Mouse (Mus musculus): Measurements from ENCODE around the gene Gm20388. TPM values are rescaled to one million over a fixed set of nuclear protein-coding genes. Genes with fewer than 3 reads are reported as not detected.

Gm20388 gene
- polyA plus RNA-seq, 1 experiment: 0.36 TPM

- H3K36me3 ChIP-seq (ENCODE audit: control insufficient read depth): no peaks in the 10 kb centered on the region
- H3K27me3 ChIP-seq (ENCODE audit: control insufficient read depth): peaks cover 80% of the 10 kb centered on the region
- peaks cover 3% of the 10 kb centered on the region for H3K4me1 ChIP-seq (ENCODE audit: control insufficient read depth)
- no peak for TF ChIP-seq GATA1 (IDR thresholded peaks at IDR 0.05; ENCODE audit: low read length)
- H3K4me3 ChIP-seq (replicated peaks): no peak overlapping the region
- H3K9me3 ChIP-seq (ENCODE audit: control insufficient read depth, low read length): peaks cover 5% of the 10 kb centered on the region; the same call in 1 of the 2 replicates
Measured at GRCm38 (mm10) chr8:120230081-120230480, 319.4 kb downstream of the Gm20388 start.

DNA sequence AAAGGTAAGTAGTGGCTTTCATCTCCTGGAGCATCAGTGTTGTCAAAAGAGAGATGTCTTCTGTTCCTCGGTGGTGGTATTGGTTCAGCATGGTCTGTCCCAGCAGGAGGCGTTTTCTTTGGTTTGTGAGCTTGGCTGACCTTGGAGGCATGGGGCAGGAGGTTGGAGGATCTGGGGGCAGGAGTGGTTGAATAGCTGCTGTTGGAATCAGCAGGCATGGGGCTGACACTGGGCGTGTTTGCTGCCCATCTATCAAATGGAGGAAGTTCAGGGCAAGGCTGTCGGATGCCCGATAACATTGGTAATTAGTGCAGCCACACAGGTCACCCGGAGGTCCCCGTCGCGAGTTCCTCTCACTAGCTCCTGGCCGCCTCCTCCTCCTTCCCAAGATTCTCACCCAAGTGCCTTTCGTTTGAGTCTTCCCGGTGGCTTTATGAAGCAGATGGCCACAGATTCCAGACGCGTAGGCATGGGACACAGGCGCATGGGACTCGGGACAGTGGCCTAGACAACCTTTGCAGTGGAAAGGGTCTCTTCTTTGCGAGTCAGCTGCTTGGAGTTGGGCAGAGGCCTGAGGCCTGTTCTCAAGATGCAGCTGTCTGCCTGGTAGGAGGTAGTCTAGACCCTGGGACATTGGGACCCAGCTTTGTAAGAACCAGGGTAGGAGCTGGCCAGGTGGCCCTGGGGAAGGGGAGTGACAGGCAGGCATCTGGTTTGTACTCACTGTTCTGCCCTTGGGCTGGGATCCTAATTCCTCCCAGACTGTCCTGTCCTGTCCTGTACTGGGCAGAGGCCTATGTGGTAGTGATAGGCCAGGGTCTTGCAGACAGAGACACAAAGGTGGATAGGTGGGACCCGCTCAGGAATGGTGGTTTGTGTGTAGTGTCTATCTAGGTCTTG, 320.3 kb downstream of the Gm20388 start:
- TF ChIP-seq TAL1 (IDR thresholded peaks at IDR 0.05; ENCODE audit: low read length) (no peak), GATA1 (IDR thresholded peaks at IDR 0.05; ENCODE audit: low read length) (no peak)
- Histone ChIP-seq H3K4me3 (replicated peaks) (no peak overlapping the region), H3K36me3 (ENCODE audit: control insufficient read depth) (no peaks in the 10 kb centered on the region), H3K27me3 (ENCODE audit: control insufficient read depth) (peaks cover 72% of the 10 kb centered on the region), H3K9me3 (ENCODE audit: control insufficient read depth, low read length) (peaks cover 5% of the 10 kb centered on the region; the same call in 1 of the 2 replicates), H3K4me1 (ENCODE audit: control insufficient read depth) (peaks cover 3% of the 10 kb centered on the region)

- Histone ChIP-seq H3K9me3 (ENCODE audit: control insufficient read depth, low read length) (peaks cover 5% of the 10 kb centered on the region; the same call in 1 of the 2 replicates), H3K4me1 (ENCODE audit: control insufficient read depth) (peaks cover 3% of the 10 kb centered on the region), H3K27me3 (ENCODE audit: control insufficient read depth) (peaks cover 63% of the 10 kb centered on the region), H3K4me3 (replicated peaks) (no peak overlapping the region), H3K36me3 (ENCODE audit: control insufficient read depth) (no peaks in the 10 kb centered on the region)
- no peak for TF ChIP-seq TAL1 (IDR thresholded peaks at IDR 0.05; ENCODE audit: low read length)
- no peak for TF ChIP-seq GATA1 (IDR thresholded peaks at IDR 0.05; ENCODE audit: low read length)
Measured at GRCm38 (mm10) chr8:120231870-120232269, 321.2 kb downstream of the Gm20388 start.

DNA sequence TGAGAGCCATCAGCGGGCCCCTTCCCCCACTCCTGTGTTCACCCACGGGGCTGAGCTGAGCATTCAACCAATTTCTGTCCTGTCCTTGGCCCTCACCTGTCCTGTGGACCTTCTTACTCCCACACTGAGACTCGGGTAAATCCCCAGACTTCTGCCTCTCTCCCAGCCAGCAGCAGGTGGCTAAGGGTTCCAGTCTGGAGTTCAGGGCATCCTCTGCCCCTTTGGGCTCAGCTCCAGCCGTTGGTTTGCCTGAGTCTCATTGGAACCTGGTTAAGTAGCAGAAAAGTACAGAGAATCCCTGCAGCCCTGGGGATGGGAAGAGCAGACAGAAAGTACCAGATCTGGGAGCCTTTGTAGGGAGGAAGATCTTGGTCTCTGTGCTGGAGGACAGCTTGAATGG, 321.8 kb downstream of the Gm20388 start:
- H3K4me3 ChIP-seq (replicated peaks): no peak overlapping the region
- peaks cover 3% of the 10 kb centered on the region for H3K4me1 ChIP-seq (ENCODE audit: control insufficient read depth)
- no peak for TF ChIP-seq GATA1 (IDR thresholded peaks at IDR 0.05; ENCODE audit: low read length)
- TF ChIP-seq TAL1 (IDR thresholded peaks at IDR 0.05; ENCODE audit: low read length): no peak
- no peaks in the 10 kb centered on the region for H3K36me3 ChIP-seq (ENCODE audit: control insufficient read depth)
- H3K27me3 ChIP-seq (ENCODE audit: control insufficient read depth): peaks cover 58% of the 10 kb centered on the region
- peaks cover 5% of the 10 kb centered on the region; the same call in 1 of the 2 replicates for H3K9me3 ChIP-seq (ENCODE audit: control insufficient read depth, low read length)

- Histone ChIP-seq H3K4me1 (ENCODE audit: control insufficient read depth) (peaks cover 3% of the 10 kb centered on the region), H3K4me3 (replicated peaks) (no peak overlapping the region), H3K27me3 (ENCODE audit: control insufficient read depth) (peaks cover 53% of the 10 kb centered on the region), H3K36me3 (ENCODE audit: control insufficient read depth) (no peaks in the 10 kb centered on the region), H3K9me3 (ENCODE audit: control insufficient read depth, low read length) (peaks cover 5% of the 10 kb centered on the region; the same call in 1 of the 2 replicates)
- TF ChIP-seq TAL1 (IDR thresholded peaks at IDR 0.05; ENCODE audit: low read length): no peak
- no peak for TF ChIP-seq GATA1 (IDR thresholded peaks at IDR 0.05; ENCODE audit: low read length)
Measured at GRCm38 (mm10) chr8:120232913-120233312, 322.3 kb downstream of the Gm20388 start.

DNA sequence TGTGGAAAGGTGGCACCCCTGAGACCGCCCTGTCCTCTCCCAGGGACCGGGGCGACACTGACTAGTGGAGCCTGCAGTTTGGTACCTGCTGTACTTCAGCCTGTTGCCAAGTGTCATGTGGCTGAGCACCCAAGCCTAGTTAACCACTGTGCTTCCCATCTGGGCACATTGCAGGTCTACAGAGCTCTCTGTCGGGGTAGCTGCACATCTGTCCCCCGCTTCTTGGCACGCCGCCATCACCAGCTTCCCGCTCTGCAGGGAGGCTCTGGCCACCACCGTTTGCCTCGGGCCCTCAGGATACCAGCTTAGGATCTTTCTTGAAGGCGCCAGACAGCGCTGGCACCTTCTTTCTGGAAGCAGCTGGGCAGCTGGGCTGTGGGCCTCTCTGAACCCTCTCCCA, 323.8 kb downstream of the Gm20388 start:
- no peaks in the 10 kb centered on the region for H3K36me3 ChIP-seq (ENCODE audit: control insufficient read depth)
- no peak overlapping the region for H3K4me3 ChIP-seq (replicated peaks)
- H3K4me1 ChIP-seq (ENCODE audit: control insufficient read depth): no peaks in the 10 kb centered on the region; the same call in 1 of the 2 replicates
- peaks cover 10% of the 10 kb centered on the region for H3K9me3 ChIP-seq (ENCODE audit: control insufficient read depth, low read length)
- peaks cover 37% of the 10 kb centered on the region for H3K27me3 ChIP-seq (ENCODE audit: control insufficient read depth)
- no peak for TF ChIP-seq GATA1 (IDR thresholded peaks at IDR 0.05; ENCODE audit: low read length)
- TF ChIP-seq TAL1 (IDR thresholded peaks at IDR 0.05; ENCODE audit: low read length): no peak

DNA sequence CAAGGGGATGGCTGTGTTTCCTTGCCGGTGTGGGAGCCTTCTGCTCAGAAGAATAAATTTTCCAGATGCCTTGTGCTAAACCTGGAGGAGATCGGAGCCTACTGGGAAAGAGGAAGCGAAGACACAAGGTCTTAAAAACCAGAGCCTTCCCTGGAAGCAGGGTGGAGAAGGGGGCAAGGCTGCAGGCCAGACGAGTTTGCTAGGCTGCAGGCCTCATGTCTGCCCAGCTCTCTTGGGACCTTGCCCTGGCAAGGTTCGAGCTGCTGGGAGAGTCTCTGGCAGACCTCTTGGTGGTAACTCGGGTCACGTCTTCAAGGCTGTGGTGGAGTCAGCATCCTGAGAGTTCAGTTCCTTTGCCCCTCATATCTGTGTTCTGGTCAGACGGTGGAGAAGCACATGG, 324.2 kb downstream of the Gm20388 start:
- Histone ChIP-seq H3K27me3 (ENCODE audit: control insufficient read depth) (peaks cover 33% of the 10 kb centered on the region), H3K4me3 (replicated peaks) (no peak overlapping the region), H3K36me3 (ENCODE audit: control insufficient read depth) (no peaks in the 10 kb centered on the region), H3K4me1 (ENCODE audit: control insufficient read depth) (no peaks in the 10 kb centered on the region; the same call in 1 of the 2 replicates), H3K9me3 (ENCODE audit: control insufficient read depth, low read length) (peaks cover 8% of the 10 kb centered on the region)
- TF ChIP-seq TAL1 (IDR thresholded peaks at IDR 0.05; ENCODE audit: low read length): no peak

DNA sequence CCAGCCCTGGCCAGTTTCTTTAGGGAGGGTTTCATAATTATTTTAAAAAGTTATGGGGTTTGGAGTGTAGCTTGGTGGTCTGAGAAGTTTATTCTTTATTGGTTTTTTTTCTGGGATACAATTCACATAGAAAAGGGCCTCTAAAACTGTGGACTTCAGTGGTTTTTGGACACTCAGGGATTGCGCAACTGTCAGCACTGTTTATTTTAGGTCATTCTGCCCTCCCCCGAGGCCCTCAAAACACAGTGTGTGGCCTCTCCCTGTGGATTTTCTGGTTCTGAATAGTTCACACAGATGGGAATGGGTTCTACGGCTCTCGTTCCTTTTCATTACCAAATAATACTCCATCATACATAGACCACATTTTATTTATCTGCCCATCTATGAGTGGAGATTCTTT, 332.6 kb downstream of the Gm20388 start:
- TF ChIP-seq TAL1 (IDR thresholded peaks at IDR 0.05; ENCODE audit: low read length) (no peak), GATA1 (IDR thresholded peaks at IDR 0.05; ENCODE audit: low read length) (no peak)
- Histone ChIP-seq H3K36me3 (ENCODE audit: control insufficient read depth) (no peaks in the 10 kb centered on the region), H3K9me3 (ENCODE audit: control insufficient read depth, low read length) (peaks cover 13% of the 10 kb centered on the region), H3K4me3 (replicated peaks) (no peak overlapping the region), H3K27me3 (ENCODE audit: control insufficient read depth) (no peaks in the 10 kb centered on the region), H3K4me1 (ENCODE audit: control insufficient read depth) (no peaks in the 10 kb centered on the region)

- Histone ChIP-seq H3K4me3 (replicated peaks) (no peak overlapping the region), H3K9me3 (ENCODE audit: control insufficient read depth, low read length) (peaks cover 7% of the 10 kb centered on the region; the same call in 1 of the 2 replicates), H3K27me3 (ENCODE audit: control insufficient read depth) (no peaks in the 10 kb centered on the region), H3K4me1 (ENCODE audit: control insufficient read depth) (no peaks in the 10 kb centered on the region), H3K36me3 (ENCODE audit: control insufficient read depth) (no peaks in the 10 kb centered on the region)
- TF ChIP-seq TAL1 (IDR thresholded peaks at IDR 0.05; ENCODE audit: low read length) (no peak), GATA1 (IDR thresholded peaks at IDR 0.05; ENCODE audit: low read length) (no peak)
Measured at GRCm38 (mm10) chr8:120243916-120244451, 333.3 kb downstream of the Gm20388 start.

All from erythroblast, embryonic 14.5 days (primary cell).